Mouse (Mus musculus) right cerebral cortex, postnatal 4 days (tissue): Measurements from ENCODE around the gene Hcst.

ENCODE experiments used
- DNase-seq: peaks from one replicate; pipeline ENCODE4 v3.0.0-alpha.2; 2022

The Hcst gene

GRCm38 (mm10) chr7:30431793-30432192 lies 12.1 kb upstream of the Hcst start:
- DNase-seq = peak; percentile 75

- DNase-seq = no peak
Measured at GRCm38 (mm10) chr7:30430191-30430590, 10.5 kb upstream of the Hcst start.

- no peak for DNase-seq
Measured at GRCm38 (mm10) chr7:30429327-30429726, 9.7 kb upstream of the Hcst start.

- DNase-seq = no peak
Measured at GRCm38 (mm10) chr7:30423071-30423641, 3.5 kb upstream of the Hcst start.

- DNase-seq = no peak
Measured at GRCm38 (mm10) chr7:30422560-30422959, 2.9 kb upstream of the Hcst start.

GRCm38 (mm10) chr7:30421890-30422435 lies 2.3 kb upstream of the Hcst start:
- DNase-seq = peak; percentile 94

- DNase-seq = no peak
Measured at GRCm38 (mm10) chr7:30421175-30421889, 1.7 kb upstream of the Hcst start, which contains the start of gene Nfkbid. Gene Nfkbid, plus strand, starts transcription at chr7:30421732.

GRCm38 (mm10) chr7:30420673-30421072 lies 1.0 kb upstream of the Hcst start:
- DNase-seq = no peak

- DNase-seq = no peak
Measured at GRCm38 (mm10) chr7:30417856-30418255, 1.8 kb downstream of the Hcst start.

- no peak for DNase-seq
Measured at GRCm38 (mm10) chr7:30413596-30413995, 6.1 kb downstream of the Hcst start, which contains the start of gene Tyrobp. Gene Tyrobp, plus strand, starts transcription at chr7:30413760.

GRCm38 (mm10) chr7:30412735-30413147 lies 6.9 kb downstream of the Hcst start:
- no peak for DNase-seq

GRCm38 (mm10) chr7:30411023-30411422 lies 8.6 kb downstream of the Hcst start:
- no peak for DNase-seq

- no peak for DNase-seq
Measured at GRCm38 (mm10) chr7:30409789-30410188, 9.9 kb downstream of the Hcst start.

GRCm38 (mm10) chr7:30408639-30409038 lies 11.0 kb downstream of the Hcst start:
- DNase-seq = no peak

- no peak for DNase-seq
Measured at GRCm38 (mm10) chr7:30402343-30402742, 17.3 kb downstream of the Hcst start.

- no peak for DNase-seq
Measured at GRCm38 (mm10) chr7:30399671-30400070, 20.0 kb downstream of the Hcst start.

GRCm38 (mm10) chr7:30394871-30395270 lies 24.8 kb downstream of the Hcst start:
- DNase-seq = no peak

GRCm38 (mm10) chr7:30394379-30394778 lies 25.3 kb downstream of the Hcst start:
- DNase-seq = no peak

- DNase-seq = no peak
Measured at GRCm38 (mm10) chr7:30393631-30394030, 26.0 kb downstream of the Hcst start.

- DNase-seq = no peak
Measured at GRCm38 (mm10) chr7:30392746-30393520, 26.7 kb downstream of the Hcst start.

GRCm38 (mm10) chr7:30384106-30384505 lies 35.5 kb downstream of the Hcst start:
- no peak for DNase-seq

- DNase-seq = no peak
Measured at GRCm38 (mm10) chr7:30380061-30380460, 39.6 kb downstream of the Hcst start.

GRCm38 (mm10) chr7:30373501-30373962 lies 46.1 kb downstream of the Hcst start:
- peak; percentile 85 for DNase-seq
